Mouse (Mus musculus): ENCODE measurements around the gene Zfp511.

Zfp511 gene

GRCm38 (mm10) chr7:140048361-140049114 is 12.3 kb downstream of the Zfp511 start, which contains the start of gene Msx3:
Msx3 (minus strand) TSS chr7:140049089.
- DNase-seq (ENCODE audit: low spot score) = no peak

- no peak for DNase-seq (ENCODE audit: low spot score)
Measured at GRCm38 (mm10) chr7:140049115-140049689, 13.0 kb downstream of the Zfp511 start.

GRCm38 (mm10) chr7:140054124-140054523 is 17.9 kb downstream of the Zfp511 start:
- no peak for DNase-seq (ENCODE audit: low spot score)

GRCm38 (mm10) chr7:140057413-140058407 is 21.5 kb downstream of the Zfp511 start:
- DNase-seq (ENCODE audit: low spot score) = peak; percentile 27

GRCm38 (mm10) chr7:140058528-140058927 is 22.3 kb downstream of the Zfp511 start:
- DNase-seq (ENCODE audit: low spot score) = no peak

GRCm38 (mm10) chr7:140059601-140060000 is 23.4 kb downstream of the Zfp511 start:
- no peak for DNase-seq (ENCODE audit: low spot score)

- peak; percentile 70 for DNase-seq (ENCODE audit: low spot score)
Measured at GRCm38 (mm10) chr7:140060936-140061831, 25.0 kb downstream of the Zfp511 start.

- DNase-seq (ENCODE audit: low spot score) = no peak
Measured at GRCm38 (mm10) chr7:140061832-140062130, 25.6 kb downstream of the Zfp511 start.

GRCm38 (mm10) chr7:140062307-140062706 is 26.1 kb downstream of the Zfp511 start:
- peak; percentile 37 for DNase-seq (ENCODE audit: low spot score)

- DNase-seq (ENCODE audit: low spot score) = peak; percentile 75
Measured at GRCm38 (mm10) chr7:140063092-140063491, 26.9 kb downstream of the Zfp511 start.

- DNase-seq (ENCODE audit: low spot score) = no peak
Measured at GRCm38 (mm10) chr7:140067397-140067796, 31.2 kb downstream of the Zfp511 start.

- no peak for DNase-seq (ENCODE audit: low spot score)
Measured at GRCm38 (mm10) chr7:140070042-140070711, 34.0 kb downstream of the Zfp511 start.

GRCm38 (mm10) chr7:140077698-140078097 is 41.5 kb downstream of the Zfp511 start:
- no peak for DNase-seq (ENCODE audit: low spot score)

GRCm38 (mm10) chr7:140078711-140079110 is 42.5 kb downstream of the Zfp511 start:
- peak; percentile 71 for DNase-seq (ENCODE audit: low spot score)

GRCm38 (mm10) chr7:140080503-140081156 is 44.4 kb downstream of the Zfp511 start:
- peak; percentile 71 for DNase-seq (ENCODE audit: low spot score)

- DNase-seq (ENCODE audit: low spot score) = no peak
Measured at GRCm38 (mm10) chr7:140081408-140082241, 45.4 kb downstream of the Zfp511 start.

- no peak for DNase-seq (ENCODE audit: low spot score)
Measured at GRCm38 (mm10) chr7:140082242-140082678, 46.1 kb downstream of the Zfp511 start, which contains the start of gene Caly. Caly (minus strand) TSS chr7:140082548.

Measured in urinary bladder, postnatal 14 days (tissue).